Mouse (Mus musculus): ENCODE measurements around the gene Susd2. TPM values are rescaled to one million over a fixed set of nuclear protein-coding genes. Genes with fewer than 3 reads are reported as not detected.

The Susd2 gene
- polyA plus RNA-seq (2012; rRNA removed) (0.84 and 1.2 TPM in 2 replicates), polyA plus RNA-seq (2014; fragmentation: Nextera tagmentation; extraction: Ambion mirVana) (1.0 and 1.6 TPM in 2 replicates)

DNA sequence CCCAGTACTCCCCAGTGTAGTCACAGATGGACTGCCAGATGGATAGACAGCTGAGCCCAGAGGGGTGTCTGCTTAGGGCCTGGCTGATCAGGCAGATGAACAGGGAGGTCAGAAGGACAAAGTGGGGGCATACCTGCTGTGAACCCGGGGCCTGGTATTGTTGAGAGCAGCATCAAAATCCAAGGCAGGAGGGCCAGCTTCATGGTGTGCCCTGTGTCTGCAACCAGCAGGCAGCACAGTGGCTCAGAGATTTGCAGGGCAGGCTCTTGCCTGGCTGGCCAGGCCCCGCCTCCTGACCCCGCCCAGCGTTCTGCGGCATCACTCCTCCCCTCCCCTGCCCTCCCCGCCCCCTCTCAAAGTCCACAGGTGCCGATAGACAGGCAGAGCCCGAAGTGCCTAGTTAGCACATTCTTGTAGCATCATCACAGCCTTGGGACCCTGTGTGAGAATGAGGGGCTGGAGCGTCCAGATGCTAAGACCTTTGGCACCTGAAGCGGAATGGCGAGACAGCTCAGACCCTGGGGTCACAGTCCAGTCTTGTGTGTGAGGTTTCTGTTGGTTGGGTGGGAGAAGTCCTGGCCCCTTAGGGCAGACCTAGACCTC lies at the start of gene Susd2:
Gene Susd2 (minus strand): TSS at position 268 of the 603 bp plus-strand sequence.
- DNase-seq (ENCODE audit: low read depth in 3 of 3, low spot score in 3 of 3): peak; percentile 44 to 58 (median 47)
- 17% methylated on average over 11 of the region's 11 CpGs for WGBS (ENCODE audit: insufficient replicate concordance)
- no peaks in the 10 kb centered on the region for H3K9me3 ChIP-seq (ENCODE audit: control insufficient read depth, low read length)
- H3K4me2 ChIP-seq (ENCODE audit: low read depth): peak within 1 kb of the TSS; percentile 9; the same call in 1 of the 2 replicates
- H3K9ac ChIP-seq (replicated peaks): no peak within 1 kb of the TSS
- TF ChIP-seq EP300 (IDR thresholded peaks at IDR 0.05; ENCODE audit: low read depth) (no peak), CTCF (IDR thresholded peaks at IDR 0.05; ENCODE audit: low read depth) (peak; percentile 22; the same call in 1 of the 2 replicates)
- ATAC-seq (ENCODE audit: insufficient read depth): peak; percentile 72
- H3K27me3 ChIP-seq (ENCODE audit: control insufficient read depth, insufficient read depth, low read length): no peaks in the 10 kb centered on the region
- peaks cover 1% of the 10 kb centered on the region; the same call in 1 of the 2 replicates for H3K36me3 ChIP-seq (replicated peaks; ENCODE audit: control insufficient read depth, insufficient read depth, low read depth)
- H3K27ac ChIP-seq: no peak within 1 kb of the TSS
- H3K4me1 ChIP-seq (replicated peaks; ENCODE audit: control insufficient read depth in 2 of 2, insufficient read depth in 2 of 2, low read length in 1 of 2): peaks cover 0 to 13% of the 10 kb centered on the region in 2 experiments; a peak in 3 of 4 replicates
- no peak within 1 kb of the TSS for H3K4me3 ChIP-seq (ENCODE audit: insufficient read depth in 1 of 2, low read depth in 2 of 2, low read length in 2 of 2)

GRCm38 (mm10) chr10:75688598-75688997 lies 44.8 kb upstream of the Susd2 start:
- H3K9ac ChIP-seq (replicated peaks): no peak overlapping the region
- peaks cover 22% of the 10 kb centered on the region for H3K36me3 ChIP-seq (replicated peaks; ENCODE audit: control insufficient read depth, insufficient read depth, low read depth)
- no peak overlapping the region for H3K27ac ChIP-seq
- DNase-seq (ENCODE audit: low read depth in 3 of 3, low spot score in 3 of 3): no peak
- no peaks in the 10 kb centered on the region for H3K27me3 ChIP-seq (ENCODE audit: control insufficient read depth, insufficient read depth, low read length)
- WGBS (ENCODE audit: insufficient replicate concordance): 90% methylated on average over 2 of the region's 2 CpGs
- no peaks in the 10 kb centered on the region for H3K9me3 ChIP-seq (ENCODE audit: control insufficient read depth, low read length)
- peaks cover under 1 to 2% of the 10 kb centered on the region in 2 experiments; a peak in 2 of 4 replicates for H3K4me1 ChIP-seq (replicated peaks; ENCODE audit: control insufficient read depth in 2 of 2, insufficient read depth in 2 of 2, low read length in 1 of 2)
- ATAC-seq (ENCODE audit: insufficient read depth): no peak
- H3K4me2 ChIP-seq (ENCODE audit: low read depth): no peak overlapping the region
- H3K4me3 ChIP-seq (ENCODE audit: insufficient read depth in 1 of 2, low read depth in 2 of 2, low read length in 2 of 2): no peak overlapping the region
- TF ChIP-seq CTCF (IDR thresholded peaks at IDR 0.05; ENCODE audit: low read depth): no peak
- TF ChIP-seq EP300 (IDR thresholded peaks at IDR 0.05; ENCODE audit: low read depth): no peak

- H3K27ac ChIP-seq: no peak overlapping the region
- H3K4me3 ChIP-seq (ENCODE audit: insufficient read depth in 1 of 2, low read depth in 2 of 2, low read length in 2 of 2): no peak overlapping the region
- DNase-seq (ENCODE audit: low read depth in 3 of 3, low spot score in 3 of 3) (no peak), ATAC-seq (ENCODE audit: insufficient read depth) (no peak)
- no peak for TF ChIP-seq CTCF (IDR thresholded peaks at IDR 0.05; ENCODE audit: low read depth)
- TF ChIP-seq EP300 (IDR thresholded peaks at IDR 0.05; ENCODE audit: low read depth): no peak
- no peak overlapping the region for H3K4me2 ChIP-seq (ENCODE audit: low read depth)
- H3K36me3 ChIP-seq (replicated peaks; ENCODE audit: control insufficient read depth, insufficient read depth, low read depth): peaks cover 25% of the 10 kb centered on the region
- H3K27me3 ChIP-seq (ENCODE audit: control insufficient read depth, insufficient read depth, low read length): no peaks in the 10 kb centered on the region
- no peak overlapping the region for H3K9ac ChIP-seq (replicated peaks)
- WGBS (ENCODE audit: insufficient replicate concordance): 68% methylated on average over 4 of the region's 4 CpGs
- H3K4me1 ChIP-seq (replicated peaks; ENCODE audit: control insufficient read depth in 2 of 2, insufficient read depth in 2 of 2, low read length in 1 of 2): no peaks in the 10 kb centered on the region
- H3K9me3 ChIP-seq (ENCODE audit: control insufficient read depth, low read length): no peaks in the 10 kb centered on the region
These were observed 42.9 kb upstream of the Susd2 start for GRCm38 (mm10) chr10:75686724-75687123.

DNA sequence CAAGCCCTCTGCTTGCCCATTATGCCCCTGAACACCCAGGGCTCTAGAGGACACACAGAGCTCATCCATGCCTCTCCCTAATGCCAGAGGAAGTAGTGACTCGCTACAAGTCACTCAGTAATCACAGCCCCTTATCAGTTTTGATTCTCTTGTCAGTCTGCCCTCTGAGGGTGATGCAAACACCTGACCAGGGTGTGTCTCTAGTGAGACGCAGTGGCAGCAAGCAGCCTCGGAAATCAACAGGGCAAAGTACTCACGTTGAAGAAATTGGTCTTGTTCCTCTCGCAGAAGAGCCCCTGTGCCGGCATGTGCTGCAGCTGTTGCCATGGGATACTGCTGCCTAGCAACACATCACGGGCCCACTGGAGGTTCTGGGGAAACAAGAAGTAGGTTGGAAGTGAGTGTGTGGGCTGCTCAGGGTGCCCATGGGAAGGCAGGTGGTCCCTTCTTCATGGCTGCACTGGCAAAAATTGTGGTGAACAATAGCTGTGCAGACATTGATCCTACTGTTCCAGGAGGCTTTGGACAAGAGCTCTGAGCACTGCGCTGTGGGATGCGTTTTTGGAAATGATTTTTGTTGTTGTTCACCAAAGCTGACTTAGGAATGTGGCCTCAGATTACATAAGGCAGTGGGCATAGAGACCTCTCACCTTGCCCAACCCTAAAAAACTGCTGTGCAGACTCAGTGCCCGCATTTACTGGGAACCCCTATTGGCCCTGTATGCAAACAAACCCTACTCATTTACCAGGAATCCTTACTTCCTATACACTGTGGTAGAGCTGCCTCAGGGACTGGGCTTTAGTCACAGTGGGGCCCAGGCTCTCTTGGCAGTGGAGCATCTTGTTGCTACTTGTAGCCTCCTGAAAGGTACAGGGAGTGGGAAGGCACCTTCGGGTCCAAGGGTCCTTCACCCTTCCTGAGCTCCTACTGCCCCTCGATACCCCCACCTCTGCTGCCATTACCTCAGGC lies 40.5 kb upstream of the Susd2 start:
- no peak overlapping the region for H3K4me2 ChIP-seq (ENCODE audit: low read depth)
- H3K36me3 ChIP-seq (replicated peaks; ENCODE audit: control insufficient read depth, insufficient read depth, low read depth): peaks cover 29% of the 10 kb centered on the region
- 70% methylated on average over 12 of the region's 12 CpGs for WGBS (ENCODE audit: insufficient replicate concordance)

More for the DNA sequence above, 40.5 kb upstream of the Susd2 start:
- Histone ChIP-seq H3K9ac (replicated peaks) (no peak overlapping the region), H3K9me3 (ENCODE audit: control insufficient read depth, low read length) (no peaks in the 10 kb centered on the region), H3K27ac (no peak overlapping the region), H3K4me3 (ENCODE audit: insufficient read depth in 1 of 2, low read depth in 2 of 2, low read length in 2 of 2) (no peak overlapping the region), H3K27me3 (ENCODE audit: control insufficient read depth, insufficient read depth, low read length) (no peaks in the 10 kb centered on the region), H3K4me1 (replicated peaks; ENCODE audit: control insufficient read depth in 2 of 2, insufficient read depth in 2 of 2, low read length in 1 of 2) (no peaks in the 10 kb centered on the region)
- ATAC-seq (ENCODE audit: insufficient read depth): no peak
- TF ChIP-seq CTCF (IDR thresholded peaks at IDR 0.05; ENCODE audit: low read depth) (no peak), EP300 (IDR thresholded peaks at IDR 0.05; ENCODE audit: low read depth) (no peak)
- DNase-seq (ENCODE audit: low read depth in 3 of 3, low spot score in 3 of 3): no peak

Data from liver, embryonic 14.5 days (tissue).